In genomic region chr14:22782365-22782764, GRCm38 (mm10) we compare ENCODE assay signal across 13 mouse cellular contexts.
DNase-seq lines count a peak whose midpoint lies in the region; ATAC-seq and TF ChIP-seq lines count a peak whose summit lies in the region.
"Had no signal": no experiment of that assay in that cellular context is flagged by ENCODE, and none has a peak within 500 bp of the region (broad histone marks: within the 10 kb centered on the region; RNA-seq: fewer than 3 reads in every experiment).

No protein-coding gene starts in this region.

- no peak for ATAC-seq in hindbrain, postnatal 0 days
- no peak for ATAC-seq in hindbrain, embryonic 16.5 days
- ATAC-seq in megakaryocyte-erythroid progenitor cell, adult 5-6 weeks (replicated peaks; ENCODE audit: low FRiP score, low TSS enrichment, poor library complexity, severe bottlenecking), result no peak
- ATAC-seq: midbrain, embryonic 13.5 days had no signal

- H3K4me2 ChIP-seq in hindbrain, postnatal 0 days (ENCODE audit: low read depth, low read length), result no peak overlapping the region
- no peak overlapping the region for H3K4me2 ChIP-seq in hindbrain, embryonic 16.5 days (ENCODE audit: low read length)
- H3K4me2 ChIP-seq: liver, embryonic 15.5 days; midbrain, embryonic 13.5 days had no signal

- no peak overlapping the region for H3K9ac ChIP-seq in hindbrain, postnatal 0 days (replicated peaks; ENCODE audit: low read length)
- no peak overlapping the region for H3K9ac ChIP-seq in hindbrain, embryonic 16.5 days (ENCODE audit: low read depth, low read length)
- H3K9ac ChIP-seq: liver, embryonic 15.5 days; midbrain, embryonic 13.5 days had no signal

- no peak overlapping the region for H3K27ac ChIP-seq in hindbrain, postnatal 0 days
- H3K27ac ChIP-seq in hindbrain, embryonic 16.5 days (ENCODE audit: low read depth, low read length), result no peak overlapping the region
- H3K27ac ChIP-seq: heart, embryonic 10.5 days; liver, embryonic 15.5 days; midbrain, embryonic 13.5 days had no signal

- H3K9me3 ChIP-seq in hindbrain, postnatal 0 days (ENCODE audit: low read length), result no peaks in the 10 kb centered on the region
- no peaks in the 10 kb centered on the region for H3K9me3 ChIP-seq in hindbrain, embryonic 16.5 days (ENCODE audit: control insufficient read depth, low read length)
- H3K9me3 ChIP-seq: heart, embryonic 10.5 days; liver, embryonic 15.5 days; midbrain, embryonic 13.5 days had no signal

- peak; percentile 43 for DNase-seq in hindbrain, postnatal 0 days (ENCODE audit: low spot score)
- peak; percentile 15 for DNase-seq in brain, adult 2 months (ENCODE audit: low read depth, low spot score)
- DNase-seq in kidney, adult 11 months, result peak; percentile 59
- DNase-seq in kidney, postnatal 25 days, result peak; percentile 65 to 81
- DNase-seq in adrenal gland, postnatal 10 days, result no peak
- DNase-seq in left cerebral cortex, adult 9 months (ENCODE audit: low spot score in 2 of 2), result no peak
- DNase-seq: thymus, adult 2 months had no signal

- no peak overlapping the region for H3K4me3 ChIP-seq in hindbrain, postnatal 0 days (ENCODE audit: low read length)
- no peak overlapping the region for H3K4me3 ChIP-seq in hindbrain, embryonic 16.5 days (ENCODE audit: low read length)
- H3K4me3 ChIP-seq: heart, embryonic 10.5 days; liver, embryonic 15.5 days; midbrain, embryonic 13.5 days had no signal

- 45% methylated on average over 2 of the region's 2 CpGs for WGBS in hindbrain, postnatal 0 days
- 44% methylated on average over 2 of the region's 2 CpGs for WGBS in hindbrain, embryonic 16.5 days

- 0 out of 2 replicates have a peak, but pooled peaks cover 4% of the 10 kb centered on the region for H3K4me1 ChIP-seq in hindbrain, postnatal 0 days (ENCODE audit: insufficient read depth, low read length)
- peaks cover 5% of the 10 kb centered on the region; the same call in 1 of the 2 replicates for H3K4me1 ChIP-seq in hindbrain, embryonic 16.5 days (ENCODE audit: control insufficient read depth, insufficient read depth, low read depth, low read length)
- H3K4me1 ChIP-seq: liver, embryonic 15.5 days had no signal

- no peaks in the 10 kb centered on the region for H3K36me3 ChIP-seq in hindbrain, postnatal 0 days (ENCODE audit: insufficient read depth, low read length)
- H3K36me3 ChIP-seq in hindbrain, embryonic 16.5 days (ENCODE audit: control insufficient read depth, insufficient read depth, low read length), result no peaks in the 10 kb centered on the region
- H3K36me3 ChIP-seq: heart, embryonic 10.5 days; liver, embryonic 15.5 days; midbrain, embryonic 13.5 days had no signal

- TF ChIP-seq CTCF in hindbrain, postnatal 0 days (IDR thresholded peaks at IDR 0.05; ENCODE audit: low read depth), result peak; percentile 10; the same call in 1 of the 2 replicates

- no peaks in the 10 kb centered on the region for H3K27me3 ChIP-seq in hindbrain, postnatal 0 days (ENCODE audit: insufficient read depth, low read length)
- no peaks in the 10 kb centered on the region for H3K27me3 ChIP-seq in hindbrain, embryonic 16.5 days (replicated peaks; ENCODE audit: control insufficient read depth, insufficient read depth, low read length)
- H3K27me3 ChIP-seq: CH12.LX; liver, embryonic 15.5 days; midbrain, embryonic 13.5 days had no signal

Comparison
In these comparisons a context has a peak if more than half of its experiments do, and no peak if none do; other contexts are left out.
1. DNase-seq: peak in hindbrain, postnatal 0 days (single experiment), brain, adult 2 months (single experiment), kidney, adult 11 months (single experiment) and kidney, postnatal 25 days (2 of 2); none in adrenal gland, postnatal 10 days (single experiment) and left cerebral cortex, adult 9 months (0 of 2).